Mouse (Mus musculus) liver, adult 10 weeks (tissue): ENCODE results near the gene Obox8. TPM values are rescaled to one million over a fixed set of nuclear protein-coding genes. Genes with fewer than 3 reads are reported as not detected.

Experiments
- polyA plus RNA-seq: library from polyadenylated mRNA; stranded (reverse); fragments of 350-450 nt; fragmentation: Illumina TruSeq; extraction: RNeasy Lipid Tissue Mini Kit (QIAGEN cat#74804); gene quantifications from one replicate; pipeline ENCODE4 v1.2.3, GENCODE M21; 2014; ENCODE audit warnings: low read depth, low replicate concordance

The Obox8 gene
- polyA plus RNA-seq: not detected

DNA sequence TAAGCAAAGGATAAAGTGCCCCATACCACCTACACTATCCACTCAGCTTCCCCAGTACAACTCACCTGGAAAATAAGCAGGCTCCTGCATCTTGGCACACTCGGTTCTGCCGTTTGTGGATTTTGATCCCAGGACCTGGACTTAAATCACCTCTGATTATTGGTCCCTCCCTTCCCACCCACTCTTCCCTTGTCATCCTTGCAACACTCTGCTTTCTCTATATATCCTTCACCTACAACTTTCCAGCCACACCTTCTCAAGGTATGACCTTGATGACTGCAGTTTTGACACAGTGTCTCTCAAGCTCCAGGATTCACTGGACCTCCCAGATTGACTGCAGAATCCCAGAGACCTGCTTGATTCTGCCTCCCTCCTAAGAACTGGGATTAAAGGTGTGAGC is at the start of gene Obox8:
Gene Obox8, minus strand, starts transcription at position 101 of the 400 bp plus-strand sequence.

Other genes with a start within 250 kb of the Obox8 start
- 10.4 TPM for gene Sult2a3, start 210.5 kb downstream of the Obox8 start, polyA plus RNA-seq
- gene Sult2a6, start 78.7 kb downstream of the Obox8 start, polyA plus RNA-seq: not detected
- 3,662 TPM for gene Sult2a8, start 113.2 kb upstream of the Obox8 start, polyA plus RNA-seq
- 83.8 TPM for gene Sult2a7, start 160.7 kb upstream of the Obox8 start, polyA plus RNA-seq
- not detected for gene Vmn1r90, start 229.9 kb upstream of the Obox8 start, polyA plus RNA-seq